Mouse (Mus musculus) C2C12 (cell line): ENCODE measurements at regions not wholly inside any gene's neighbourhood (a gene's known extent, or its start where the extent isn't known, plus 50 kb on each side); places are given as distances from the start of the nearest gene placed in this dataset.

Experiments used
- CEBPB ChIP-seq: IDR thresholded peaks from one replicate; pipeline ENCODE4 v1.6.1; 2011; ENCODE audit warnings: low read depth, mild to moderate bottlenecking, control low read depth, moderate library complexity
- CTCF ChIP-seq: IDR thresholded peaks from one replicate; pipeline ENCODE4 v1.5.1; 2011; ENCODE audit not compliant: control insufficient read depth, insufficient read depth, insufficient read length
- MAX ChIP-seq: IDR thresholded peaks from one replicate; pipeline ENCODE4 v1.6.1; 2011; ENCODE audit warnings: mild to moderate bottlenecking, control low read depth
- USF1 ChIP-seq: IDR thresholded peaks from one replicate; pipeline ENCODE4 v1.6.1; 2011; ENCODE audit warnings: low read depth, mild to moderate bottlenecking, control low read depth, moderate library complexity

DNA sequence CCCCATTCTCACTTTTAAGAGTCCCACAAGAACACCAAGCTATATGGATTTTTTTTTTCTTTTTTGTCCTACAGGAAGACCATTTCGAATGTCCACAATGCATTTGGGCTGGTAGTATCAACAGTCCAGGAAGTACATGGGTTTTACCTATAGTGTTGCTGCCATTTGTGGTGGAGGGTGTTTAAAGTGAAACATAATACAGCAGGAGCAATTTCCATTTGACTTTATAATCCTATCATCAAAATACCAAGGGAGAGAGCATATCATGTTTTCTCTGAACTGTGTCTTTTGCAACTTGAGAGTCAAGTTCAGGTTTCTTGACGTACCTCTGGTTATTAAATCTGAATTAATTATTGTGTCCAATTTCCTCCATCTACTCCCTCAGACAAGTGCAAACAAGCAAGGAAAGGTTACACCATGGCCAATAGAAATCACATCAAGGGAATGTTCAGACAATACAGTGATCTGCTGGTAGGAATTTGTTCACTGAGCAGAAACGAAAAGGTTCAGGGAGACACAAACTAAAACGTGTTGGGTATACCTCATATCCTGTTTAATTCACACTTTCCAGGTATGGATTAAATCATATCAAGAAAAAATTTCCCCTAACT, 172.5 kb downstream of the 1700064H15Rik start:
- TF ChIP-seq CTCF (no peak), MAX (no peak), USF1 (no peak), CEBPB (no peak)
